Mouse (Mus musculus) stomach, postnatal 0 days (tissue): ENCODE measurements around the gene H2-Ab1.

Experiments used
- CTCF ChIP-seq: IDR thresholded peaks from 2 replicates; pipeline ENCODE4 v1.5.1; 2016; ENCODE audit warnings: antibody characterized with exemption, low read depth, mild to moderate bottlenecking, moderate library complexity
- EP300 ChIP-seq: optimal IDR thresholded peaks from 2 replicates; pipeline ENCODE3; 2016; ENCODE audit warnings: antibody characterized with exemption

DNA sequence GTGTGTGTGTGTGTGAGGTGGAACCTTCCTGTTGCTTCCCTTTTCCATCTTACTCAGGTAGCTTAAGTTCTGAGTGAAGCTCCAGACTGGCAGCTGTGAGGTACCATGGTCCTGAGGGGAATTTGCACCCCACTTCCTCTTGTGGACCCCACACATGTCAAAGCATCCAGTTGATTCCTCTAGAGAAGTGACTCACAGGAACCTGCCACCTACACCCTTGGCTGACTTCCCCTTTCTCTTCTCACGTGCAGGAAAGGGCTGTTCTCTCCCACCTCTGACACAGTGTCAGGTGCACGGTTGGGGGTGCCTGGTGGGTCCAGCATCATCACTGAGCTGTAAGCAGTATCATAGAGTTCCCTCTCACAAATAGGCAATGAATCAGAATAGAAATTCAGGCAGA is 36.0 kb downstream of the H2-Ab1 start:
- no peak for TF ChIP-seq EP300
- TF ChIP-seq CTCF: no peak
